Mouse (Mus musculus) liver, embryonic 14.5 days (tissue): ENCODE measurements around the gene Mre11a. TPM values are rescaled to one million over a fixed set of nuclear protein-coding genes. Genes with fewer than 3 reads are reported as not detected.
A peak's percentile ranks its signal among the peaks of the same experiment; 100 is the strongest.

Source experiments
- ATAC-seq: fragments of 200-750 bp; cut with Nextera tagmentation; 2 replicates; pipeline ENCODE4 v1.8.0; 2017; ENCODE audit warnings: moderate number of reproducible peaks, mild to moderate bottlenecking, moderate library complexity; ENCODE audit not compliant: insufficient read depth
- DNase-seq, 3 experiments: peaks; one replicate each; pipeline ENCODE4 v3.0.0-alpha.2; 2012 to 2013; ENCODE audit warnings: low read depth in 3 of 3, low spot score in 3 of 3
- H3K27ac ChIP-seq: fragments of 300-500 bp; sonication (generic); 2 replicates; pipeline ENCODE4 v1.5.1; 2014; ENCODE audit warnings: moderate library complexity, mild to moderate bottlenecking, control low read depth, inconsistent platforms
- H3K27me3 ChIP-seq: fragments of 300-500 bp; sonication (generic); 2 replicates; pipeline ENCODE4 v1.6.1; 2014; ENCODE audit warnings: mild to moderate bottlenecking, low read length, moderate library complexity; ENCODE audit not compliant: control insufficient read depth, insufficient read depth
- H3K36me3 ChIP-seq: fragments of 300-500 bp; sonication (generic); replicated peaks from 2 replicates; pipeline ENCODE4 v1.6.1; 2014; ENCODE audit warnings: low read depth; ENCODE audit not compliant: control insufficient read depth, insufficient read depth
- H3K4me1 ChIP-seq, 2 experiments: fragments of 200-500 bp in 1 of 2; fragments of 300-500 bp in 1 of 2; sonication (generic) in 1 of 2; replicated peaks; 2 replicates each; pipeline ENCODE4 v1.6.1; 2012 to 2014; ENCODE audit warnings: antibody characterized with exemption in 1 of 2, inconsistent platforms in 1 of 2, low read length in 1 of 2; ENCODE audit not compliant: control insufficient read depth in 2 of 2, insufficient read depth in 2 of 2
- H3K4me2 ChIP-seq: fragments of 300-500 bp; sonication (generic); 2 replicates; pipeline ENCODE4 v1.6.1; 2014; ENCODE audit warnings: low read depth, mild to moderate bottlenecking, control low read depth, moderate library complexity
- H3K4me3 ChIP-seq, 2 experiments: fragments of 200-500 bp in 1 of 2; fragments of 300-500 bp in 1 of 2; sonication (generic) in 1 of 2; 2 replicates each; pipeline ENCODE4 v1.5.1; 2012 to 2014; ENCODE audit warnings: low read depth in 2 of 2, low read length in 2 of 2, mild to moderate bottlenecking in 2 of 2, control low read depth in 1 of 2, inconsistent platforms in 1 of 2, moderate library complexity in 1 of 2; ENCODE audit not compliant: insufficient read depth in 1 of 2
- H3K9ac ChIP-seq: fragments of 300-500 bp; sonication (generic); replicated peaks from 2 replicates; pipeline ENCODE4 v1.6.1; 2014; ENCODE audit warnings: mild to moderate bottlenecking, control low read depth, moderate library complexity
- H3K9me3 ChIP-seq: fragments of 300-500 bp; sonication (generic); 2 replicates; pipeline ENCODE4 v1.6.1; 2016; ENCODE audit warnings: low read length, mixed read lengths; ENCODE audit not compliant: control insufficient read depth
- CTCF ChIP-seq: IDR thresholded peaks from 2 replicates; pipeline ENCODE4 v1.5.1; 2016; ENCODE audit warnings: antibody characterized with exemption, low read depth, control low read depth
- EP300 ChIP-seq: IDR thresholded peaks from 2 replicates; pipeline ENCODE4 v1.6.1; 2016; ENCODE audit warnings: antibody characterized with exemption, low read depth
- WGBS: fragments of 180-500 bp; shearing (Covaris S2); extraction: QIAGEN DNeasy Blood & Tissue Kit; methylation state at CpG from one replicate; pipeline ENCODE4 v1.1.7; 2014; ENCODE audit not compliant: insufficient replicate concordance; 5-methylcytosine and 5-hydroxymethylcytosine counted together
- polyA plus RNA-seq, 2 experiments: library from polyadenylated mRNA; depleted of rRNA in 1 of 2; stranded (reverse) in 1 of 2; unstranded in 1 of 2; fragments of >200 nt; fragmentation: Nextera tagmentation in 1 of 2; extraction: Ambion mirVana in 1 of 2; gene quantifications; 2 replicates each; pipeline versions ENCODE4 v1.2.1 to v1.2.3; 2012 to 2014

Gene Mre11a
- polyA plus RNA-seq, 2 experiments, result 7.1 to 12.9 TPM

- Histone ChIP-seq H3K9me3 (no peaks in the 10 kb centered on the region), H3K4me2 (no peak overlapping the region), H3K27me3 (no peaks in the 10 kb centered on the region), H3K4me1 (no peaks in the 10 kb centered on the region), H3K4me3 (no peak overlapping the region), H3K27ac (no peak overlapping the region), H3K9ac (no peak overlapping the region), H3K36me3 (no peaks in the 10 kb centered on the region)
- no peak for TF ChIP-seq EP300
- ATAC-seq (no peak), DNase-seq (no peak)
- 74% methylated on average over 3 of the region's 3 CpGs for WGBS
Measured at GRCm38 (mm10) chr9:14843901-14844300, 59.4 kb downstream of the Mre11a start.

- Histone ChIP-seq H3K9ac (no peak overlapping the region), H3K4me1 (no peaks in the 10 kb centered on the region), H3K4me2 (no peak overlapping the region), H3K4me3 (no peak overlapping the region), H3K27ac (no peak overlapping the region), H3K27me3 (no peaks in the 10 kb centered on the region), H3K36me3 (no peaks in the 10 kb centered on the region), H3K9me3 (no peaks in the 10 kb centered on the region)
- DNase-seq (no peak), ATAC-seq (no peak)
- TF ChIP-seq CTCF (peak; percentile 76), EP300 (no peak)
- WGBS, result 41% methylated on average over 5 of the region's 5 CpGs
Measured at GRCm38 (mm10) chr9:14846428-14846827, 62.0 kb downstream of the Mre11a start.

GRCm38 (mm10) chr9:14848267-14848935 lies 63.9 kb downstream of the Mre11a start:
- 63% methylated on average over 1 of the region's 1 CpGs for whole genome bisulfite sequencing
- no peak overlapping the region for H3K4me3 ChIP-seq
- no peak for ATAC-seq

GRCm38 (mm10) chr9:14854585-14854984 lies 70.1 kb downstream of the Mre11a start:
- no peak overlapping the region for H3K4me2 ChIP-seq
- DNase-seq (no peak), ATAC-seq (no peak)
- no peaks in the 10 kb centered on the region for H3K9me3 ChIP-seq
- WGBS, result 64% methylated on average over 4 of the region's 4 CpGs
- H3K27ac ChIP-seq, result no peak overlapping the region
- no peak overlapping the region for H3K4me3 ChIP-seq
- peaks cover 11% of the 10 kb centered on the region for H3K27me3 ChIP-seq
- no peaks in the 10 kb centered on the region for H3K4me1 ChIP-seq
- H3K9ac ChIP-seq, result no peak overlapping the region
- H3K36me3 ChIP-seq, result no peaks in the 10 kb centered on the region
- no peak for TF ChIP-seq CTCF
- TF ChIP-seq EP300, result no peak

More at GRCm38 (mm10) chr9:14848267-14848935, 63.9 kb downstream of the Mre11a start:
- no peaks in the 10 kb centered on the region for H3K36me3 ChIP-seq
- no peak for DNase-seq
- TF ChIP-seq CTCF, result no peak
- no peak for TF ChIP-seq EP300
- H3K9me3 ChIP-seq, result no peaks in the 10 kb centered on the region
- no peaks in the 10 kb centered on the region for H3K4me1 ChIP-seq
- no peaks in the 10 kb centered on the region for H3K27me3 ChIP-seq
- H3K9ac ChIP-seq, result no peak overlapping the region
- H3K27ac ChIP-seq, result no peak overlapping the region
- H3K4me2 ChIP-seq, result no peak overlapping the region

GRCm38 (mm10) chr9:14856922-14857654 lies 72.6 kb downstream of the Mre11a start:
- peaks cover 31% of the 10 kb centered on the region for H3K27me3 ChIP-seq
- no peak overlapping the region for H3K4me2 ChIP-seq
- H3K9me3 ChIP-seq, result no peaks in the 10 kb centered on the region
- no peaks in the 10 kb centered on the region for H3K36me3 ChIP-seq
- no peak overlapping the region for H3K27ac ChIP-seq
- no peak overlapping the region for H3K4me3 ChIP-seq
- no peak for ATAC-seq
- no peaks in the 10 kb centered on the region for H3K4me1 ChIP-seq
- no peak for TF ChIP-seq EP300
- no peak for TF ChIP-seq CTCF
- 33% methylated on average over 4 of the region's 4 CpGs for WGBS
- no peak overlapping the region for H3K9ac ChIP-seq
- DNase-seq, result no peak
